Mouse (Mus musculus) MEL (cell line): ENCODE measurements at regions not wholly inside any gene's neighbourhood (a gene's known extent, or its start where the extent isn't known, plus 50 kb on each side); places are given as distances from the start of the nearest gene placed in this dataset.

ENCODE experiments used
- CHD1 ChIP-seq: IDR thresholded peaks from 2 replicates; pipeline ENCODE4 v1.6.1; 2012; ENCODE audit warnings: low read depth, mild to moderate bottlenecking, inconsistent platforms, low read length, improper control_type of control experiment
- CTCF ChIP-seq, 3 experiments: IDR thresholded peaks in 2 of 3; conservative IDR thresholded peaks in 1 of 3; 2 replicates each; pipeline ENCODE4 v1.5.1; 2011 to 2012; ENCODE audit warnings: low read length in 3 of 3, low read depth in 2 of 3, mild to moderate bottlenecking in 2 of 3, improper control_type of control experiment in 1 of 3, inconsistent platforms in 1 of 3, mixed read lengths in 1 of 3, moderate library complexity in 1 of 3; ENCODE audit not compliant: control insufficient read depth in 1 of 3, insufficient read depth in 1 of 3, poor library complexity in 1 of 3, severe bottlenecking in 1 of 3
- EP300 ChIP-seq, 2 experiments: IDR thresholded peaks; 2 replicates each; pipeline ENCODE4 v1.6.1; 2011; ENCODE audit warnings: improper control_type of control experiment in 2 of 2, low read length in 2 of 2, low read depth in 1 of 2, mild to moderate bottlenecking in 1 of 2
- MAFK ChIP-seq: IDR thresholded peaks from 2 replicates; pipeline ENCODE4 v1.6.1; 2011; ENCODE audit warnings: low read depth, mild to moderate bottlenecking, low read length, improper control_type of control experiment, borderline replicate concordance
- NRF1 ChIP-seq: IDR thresholded peaks from 2 replicates; pipeline ENCODE4 v1.6.1; 2014; ENCODE audit warnings: low read depth, mild to moderate bottlenecking, inconsistent platforms, low read length, improper control_type of control experiment, moderate library complexity; ENCODE audit not compliant: poor library complexity, insufficient read depth, severe bottlenecking
- POLR2A ChIP-seq, 2 experiments: IDR thresholded peaks; 2 replicates each; pipeline ENCODE4 v1.6.1; 2011 to 2012; ENCODE audit warnings: low read length in 2 of 2, mild to moderate bottlenecking in 2 of 2, control low read depth in 1 of 2, improper control_type of control experiment in 1 of 2, low read depth in 1 of 2, moderate library complexity in 1 of 2; ENCODE audit not compliant: control insufficient read depth in 1 of 2, insufficient read depth in 1 of 2, poor library complexity in 1 of 2
- POLR2AphosphoS2 ChIP-seq: IDR thresholded peaks from 2 replicates; pipeline ENCODE4 v1.6.1; 2011; ENCODE audit warnings: low read length, improper control_type of control experiment
- TAL1 ChIP-seq: IDR thresholded peaks from 2 replicates; pipeline ENCODE4 v1.6.1; 2012; ENCODE audit warnings: mild to moderate bottlenecking, inconsistent platforms, low read length, moderate library complexity, mixed read lengths
- TBP ChIP-seq: IDR thresholded peaks from 2 replicates; pipeline ENCODE4 v1.8.0; 2011; ENCODE audit warnings: low read depth, low read length, improper control_type of control experiment
- UBTF ChIP-seq: IDR thresholded peaks from 2 replicates; pipeline ENCODE4 v1.6.1; 2012; ENCODE audit warnings: low read depth, mild to moderate bottlenecking, inconsistent platforms, low read length, improper control_type of control experiment, moderate library complexity, borderline replicate concordance; ENCODE audit not compliant: insufficient read depth

DNA sequence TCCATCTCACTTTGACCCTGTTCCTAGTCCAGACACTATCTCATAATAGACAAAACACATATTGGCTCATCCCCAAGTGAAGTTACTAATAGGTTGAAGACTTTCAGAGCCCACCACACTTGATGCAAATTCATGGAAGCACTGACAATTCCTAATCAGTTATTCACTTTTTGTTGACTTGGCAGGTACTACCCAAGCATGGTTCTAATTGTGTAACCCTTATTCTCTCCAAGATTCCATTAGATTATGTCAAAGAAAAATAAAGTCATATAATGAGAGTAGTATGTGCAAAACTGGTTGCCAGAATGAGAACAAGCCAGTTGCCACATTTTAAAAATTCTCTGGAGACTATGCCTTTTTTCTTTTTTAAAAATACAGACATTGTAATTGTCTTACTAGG, 426.7 kb upstream of the Pik3r1 start:
- TF ChIP-seq TAL1 (no peak), CTCF (IDR thresholded peaks at IDR 0.05 in 2 of 3, conservative IDR thresholded peaks at IDR 0.05 in 1 of 3; ENCODE audit: control insufficient read depth in 1 of 3, insufficient read depth in 1 of 3, low read depth in 2 of 3, low read length in 3 of 3, poor library complexity in 1 of 3, severe bottlenecking in 1 of 3) (no peak), POLR2A (IDR thresholded peaks at IDR 0.05; ENCODE audit: control insufficient read depth in 1 of 2, insufficient read depth in 1 of 2, low read depth in 1 of 2, low read length in 2 of 2, poor library complexity in 1 of 2) (no peak), POLR2AphosphoS2 (no peak), CHD1 (no peak), MAFK (no peak), TBP (no peak), EP300 (IDR thresholded peaks at IDR 0.05; ENCODE audit: low read depth in 1 of 2, low read length in 2 of 2) (no peak), UBTF (no peak), NRF1 (no peak)
